Mouse (Mus musculus) kidney, adult 8-10 months (tissue): ENCODE results near the gene Baiap2l1.

ENCODE experiments used
- DNase-seq, 2 experiments: peaks; one replicate each; pipeline ENCODE4 v3.0.0; 2022

The Baiap2l1 gene

GRCm38 (mm10) chr5:144222811-144223502 lies 135.0 kb downstream of the Baiap2l1 start:
- DNase-seq = peak; percentile 48 to 50

GRCm38 (mm10) chr5:144221305-144221704 lies 136.6 kb downstream of the Baiap2l1 start:
- DNase-seq = peak in 1 of 2 experiments; percentile 39

- no peak for DNase-seq
These were observed 138.0 kb downstream of the Baiap2l1 start for GRCm38 (mm10) chr5:144219936-144220335.

GRCm38 (mm10) chr5:144219306-144219705 lies 138.6 kb downstream of the Baiap2l1 start:
- DNase-seq = peak; percentile 33 to 39

- DNase-seq = no peak
These were observed 139.9 kb downstream of the Baiap2l1 start for GRCm38 (mm10) chr5:144218061-144218460.

GRCm38 (mm10) chr5:144215992-144216391 lies 141.9 kb downstream of the Baiap2l1 start:
- no peak for DNase-seq
